Mouse (Mus musculus) testis, adult 2 months (tissue): ENCODE data around the gene E2f2.

Source experiments
- CTCF ChIP-seq: fragments of 200-500 bp; IDR thresholded peaks from 2 replicates; pipeline ENCODE4 v1.5.1; 2012; ENCODE audit warnings: low read depth, mild to moderate bottlenecking, inconsistent platforms, low read length, moderate library complexity; ENCODE audit not compliant: control insufficient read depth, insufficient read depth, insufficient replicate concordance
- POLR2A ChIP-seq: fragments of 200-500 bp; IDR thresholded peaks from 2 replicates; pipeline ENCODE4 v1.6.1; 2012; ENCODE audit warnings: low read depth, mild to moderate bottlenecking, inconsistent platforms, low read length, moderate library complexity; ENCODE audit not compliant: control insufficient read depth

DNA sequence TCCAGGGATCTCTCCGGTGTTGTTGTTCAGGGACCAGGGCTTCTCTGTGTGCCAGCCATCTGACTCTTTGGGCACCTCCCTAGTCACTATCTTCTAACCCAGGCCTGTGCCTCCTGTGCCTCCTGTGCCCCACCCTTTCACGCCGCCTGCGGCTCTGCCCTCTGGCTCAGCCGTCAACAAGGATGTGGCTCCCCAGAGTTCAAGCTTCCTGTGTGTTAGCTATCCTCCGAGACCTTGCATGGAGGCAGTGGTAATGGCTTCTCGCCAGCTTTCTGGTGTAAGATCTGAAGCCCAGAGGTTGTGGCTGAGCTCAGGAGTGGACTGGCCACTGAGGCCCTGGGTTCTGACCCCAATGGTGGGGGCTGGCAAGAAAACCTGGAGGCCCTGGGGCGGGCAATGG lies 17.7 kb downstream of the E2f2 start:
- TF ChIP-seq CTCF (no peak), POLR2A (no peak)
